Mouse (Mus musculus) hindbrain, embryonic 16.5 days (tissue): ENCODE results near the gene Gm11554. TPM values are rescaled to one million over a fixed set of nuclear protein-coding genes. Genes with fewer than 3 reads are reported as not detected.
"Not testable (repeated sequence)": the region's sequence is repeated elsewhere in the genome, so short reads cannot be mapped to it uniquely, and the experiment has no call there.

Experiments
- ATAC-seq: fragments of 200-750 bp; cut with Nextera tagmentation; 2 replicates; pipeline ENCODE4 v1.8.0; 2017; ENCODE audit warnings: moderate TSS enrichment, moderate library complexity
- H3K27ac ChIP-seq: fragments of 300-500 bp; sonication (generic); 2 replicates; pipeline ENCODE4 v1.5.1; 2014; ENCODE audit warnings: low read depth, mild to moderate bottlenecking, control low read depth, low read length, moderate library complexity
- H3K27me3 ChIP-seq: fragments of 300-500 bp; sonication (generic); replicated peaks from 2 replicates; pipeline ENCODE4 v1.6.1; 2014; ENCODE audit warnings: low read length; ENCODE audit not compliant: control insufficient read depth, insufficient read depth
- H3K36me3 ChIP-seq: fragments of 300-500 bp; sonication (generic); 2 replicates; pipeline ENCODE4 v1.6.1; 2014; ENCODE audit warnings: mild to moderate bottlenecking, low read length, moderate library complexity, mixed read lengths; ENCODE audit not compliant: control insufficient read depth, insufficient read depth
- H3K4me1 ChIP-seq: fragments of 300-500 bp; sonication (generic); 2 replicates; pipeline ENCODE4 v1.6.1; 2014; ENCODE audit warnings: low read depth, low read length; ENCODE audit not compliant: control insufficient read depth, insufficient read depth
- H3K4me2 ChIP-seq: fragments of 300-500 bp; sonication (generic); 2 replicates; pipeline ENCODE4 v1.6.1; 2014; ENCODE audit warnings: mild to moderate bottlenecking, low read length, control low read depth, moderate library complexity
- H3K4me3 ChIP-seq: fragments of 300-500 bp; sonication (generic); 2 replicates; pipeline ENCODE4 v1.5.1; 2014; ENCODE audit warnings: mild to moderate bottlenecking, low read length, control low read depth, moderate library complexity
- H3K9ac ChIP-seq: fragments of 300-500 bp; sonication (generic); 2 replicates; pipeline ENCODE4 v1.6.1; 2014; ENCODE audit warnings: low read depth, mild to moderate bottlenecking, control low read depth, low read length, moderate library complexity
- H3K9me3 ChIP-seq: fragments of 300-500 bp; sonication (generic); 2 replicates; pipeline ENCODE4 v1.6.1; 2014; ENCODE audit warnings: mild to moderate bottlenecking, low read length, moderate library complexity; ENCODE audit not compliant: control insufficient read depth
- WGBS: fragments of 180-500 bp; shearing (Covaris S2); extraction: QIAGEN DNeasy Blood & Tissue Kit; methylation state at CpG from one replicate; pipeline ENCODE4 v1.1.7; 2014; 5-methylcytosine and 5-hydroxymethylcytosine counted together
- polyA plus RNA-seq: library from polyadenylated mRNA; unstranded; fragments of >200 nt; fragmentation: Nextera tagmentation; extraction: Ambion mirVana; gene quantifications from 2 replicates; pipeline ENCODE4 v1.2.1, GENCODE M21; 2015

The Gm11554 gene
- polyA plus RNA-seq, 1 experiment from 2014 or later: not detected

- no peak within 1 kb of the TSS for H3K9ac ChIP-seq
- H3K36me3 ChIP-seq: no peaks in the 10 kb centered on the region
- WGBS: 98% methylated on average over 2 of the region's 2 CpGs
- H3K4me3 ChIP-seq: no peak within 1 kb of the TSS
- H3K27ac ChIP-seq: no peak within 1 kb of the TSS
- no peak within 1 kb of the TSS for H3K4me2 ChIP-seq
- no peak for ATAC-seq
- no peaks in the 10 kb centered on the region for H3K27me3 ChIP-seq
- H3K4me1 ChIP-seq: no peaks in the 10 kb centered on the region; the same call in 1 of the 2 replicates
- no peaks in the 10 kb centered on the region for H3K9me3 ChIP-seq
These were observed 23.6 kb downstream of the Gm11554 start, which contains the start of gene Krtap4-8 for GRCm38 (mm10) chr11:99780604-99781003. TSS of gene Krtap4-8 (minus strand) at chr11:99780704.

GRCm38 (mm10) chr11:99778401-99778800, 25.8 kb downstream of the Gm11554 start:
- no peak overlapping the region for H3K4me3 ChIP-seq
- H3K9ac ChIP-seq: no peak overlapping the region
- no peak for ATAC-seq
- no peaks in the 10 kb centered on the region for H3K9me3 ChIP-seq
- no peaks in the 10 kb centered on the region for H3K27me3 ChIP-seq
- no peak overlapping the region for H3K4me2 ChIP-seq
- H3K27ac ChIP-seq: no peak overlapping the region
- no peaks in the 10 kb centered on the region; the same call in 1 of the 2 replicates for H3K4me1 ChIP-seq
- no peaks in the 10 kb centered on the region for H3K36me3 ChIP-seq
- WGBS: 42% methylated on average over 7 of the region's 7 CpGs

- H3K9ac ChIP-seq, ATAC-seq, H3K4me3 ChIP-seq, H3K9me3 ChIP-seq, H3K36me3 ChIP-seq, H3K27me3 ChIP-seq, H3K27ac ChIP-seq, H3K4me1 ChIP-seq, H3K4me2 ChIP-seq: not testable (repeated sequence)
These were observed 31.4 kb downstream of the Gm11554 start, which contains the start of gene Gm11595 for GRCm38 (mm10) chr11:99772813-99773212. TSS of gene Gm11595 (minus strand) at chr11:99772913.

GRCm38 (mm10) chr11:99768410-99768809, 35.8 kb downstream of the Gm11554 start:
- Histone ChIP-seq H3K27ac (no peak overlapping the region), H3K9ac (no peak overlapping the region), H3K4me1 (no peaks in the 10 kb centered on the region), H3K4me3 (no peak overlapping the region), H3K36me3 (no peaks in the 10 kb centered on the region), H3K9me3 (no peaks in the 10 kb centered on the region), H3K4me2 (no peak overlapping the region), H3K27me3 (no peaks in the 10 kb centered on the region)
- no peak for ATAC-seq
- 78% methylated on average over 2 of the region's 2 CpGs for WGBS

- Histone ChIP-seq H3K27ac (no peak overlapping the region), H3K9ac (no peak overlapping the region), H3K27me3 (no peaks in the 10 kb centered on the region), H3K4me1 (no peaks in the 10 kb centered on the region), H3K4me2 (no peak overlapping the region), H3K36me3 (no peaks in the 10 kb centered on the region), H3K9me3 (no peaks in the 10 kb centered on the region), H3K4me3 (no peak overlapping the region)
- 100% methylated on average over 1 of the region's 1 CpGs for WGBS
- no peak for ATAC-seq
These were observed 45.4 kb downstream of the Gm11554 start for GRCm38 (mm10) chr11:99758877-99759276.

Other genes starting within 250 kb of the Gm11554 start
- gene Krtap3-2, start 247.6 kb downstream of the Gm11554 start, polyA plus RNA-seq: not detected in 2 replicates
- not detected in 2 replicates for gene Gm11939, start 245.0 kb downstream of the Gm11554 start, polyA plus RNA-seq
- gene Krtap3-1, start 237.8 kb downstream of the Gm11554 start, polyA plus RNA-seq: not detected in 2 replicates
- gene Krtap1-5, start 223.4 kb downstream of the Gm11554 start, polyA plus RNA-seq: not detected in 2 replicates
- gene Krtap1-4, start 220.8 kb downstream of the Gm11554 start, polyA plus RNA-seq: not detected in 2 replicates
- not detected in 2 replicates for gene Krtap1-3, start 213.1 kb downstream of the Gm11554 start, polyA plus RNA-seq
- not detected in 2 replicates for gene Krtap9-3, start 206.3 kb downstream of the Gm11554 start, polyA plus RNA-seq
- gene Gm11938, start 201.1 kb downstream of the Gm11554 start, polyA plus RNA-seq: not detected in 2 replicates
- not detected in 2 replicates for gene Gm11937, start 194.3 kb downstream of the Gm11554 start, polyA plus RNA-seq
- not detected in 2 replicates for gene Krtap2-4, start 189.6 kb downstream of the Gm11554 start, polyA plus RNA-seq
- gene Gm11562, start 184.0 kb downstream of the Gm11554 start, polyA plus RNA-seq: not detected in 2 replicates
- gene Krtap4-1, start 176.2 kb downstream of the Gm11554 start, polyA plus RNA-seq: not detected in 2 replicates
- gene Krtap4-2, start 169.4 kb downstream of the Gm11554 start, polyA plus RNA-seq: not detected in 2 replicates
- not detected in 2 replicates for gene Krtap4-7, start 160.4 kb downstream of the Gm11554 start, polyA plus RNA-seq
- gene Gm11555, start 154.2 kb downstream of the Gm11554 start, polyA plus RNA-seq: not detected in 2 replicates
- gene Gm11563, start 145.5 kb downstream of the Gm11554 start, polyA plus RNA-seq: not detected in 2 replicates
- gene Krtap4-6, start 138.5 kb downstream of the Gm11554 start, polyA plus RNA-seq: not detected in 2 replicates
- not detected in 2 replicates for gene Gm14190, start 113.7 kb downstream of the Gm11554 start, polyA plus RNA-seq
- not detected in 2 replicates for gene Gm14180, start 70.2 kb downstream of the Gm11554 start, polyA plus RNA-seq
- gene Gm11595, start 31.5 kb downstream of the Gm11554 start, polyA plus RNA-seq: not detected in 2 replicates
- gene Krtap4-8, start 23.7 kb downstream of the Gm11554 start, polyA plus RNA-seq: not detected in 2 replicates
- not detected in 2 replicates for gene Krtap4-9, start 19.2 kb downstream of the Gm11554 start, polyA plus RNA-seq
- gene Gm11596, start 11.0 kb downstream of the Gm11554 start, polyA plus RNA-seq: not detected in 2 replicates
- not detected in 2 replicates for gene Gm11569, start 5.5 kb downstream of the Gm11554 start, polyA plus RNA-seq
- gene Krtap4-13, start 5.4 kb upstream of the Gm11554 start, polyA plus RNA-seq: not detected in 2 replicates
- gene Gm11564, start 11.2 kb upstream of the Gm11554 start, polyA plus RNA-seq: not detected in 2 replicates
- gene 2300003K06Rik, start 33.6 kb upstream of the Gm11554 start, polyA plus RNA-seq: not detected in 2 replicates
- not detected in 2 replicates for gene Krtap4-16, start 47.2 kb upstream of the Gm11554 start, polyA plus RNA-seq
- not detected in 2 replicates for gene Gm11568, start 53.5 kb upstream of the Gm11554 start, polyA plus RNA-seq
- gene Gm11559, start 60.0 kb upstream of the Gm11554 start, polyA plus RNA-seq: not detected in 2 replicates
- gene Krtap9-1, start 68.9 kb upstream of the Gm11554 start, polyA plus RNA-seq: not detected in 2 replicates
- not detected in 2 replicates for gene Gm11567, start 74.7 kb upstream of the Gm11554 start, polyA plus RNA-seq
- not detected in 2 replicates for gene Krtap31-1, start 103.5 kb upstream of the Gm11554 start, polyA plus RNA-seq
- gene Gm11565, start 110.3 kb upstream of the Gm11554 start, polyA plus RNA-seq: not detected in 2 replicates
- not detected in 2 replicates for gene Krtap31-2, start 131.8 kb upstream of the Gm11554 start, polyA plus RNA-seq
- not detected in 2 replicates for gene Krtap9-5, start 144.0 kb upstream of the Gm11554 start, polyA plus RNA-seq
- gene Krtap29-1, start 174.6 kb upstream of the Gm11554 start, polyA plus RNA-seq: not detected in 2 replicates
- gene Krtap16-1, start 182.2 kb upstream of the Gm11554 start, polyA plus RNA-seq: 0.15 TPM in 1 of 2 replicates, not detected in the other
- 1.1 and 1.7 TPM in 2 replicates for gene Krtap17-1, start 189.5 kb upstream of the Gm11554 start, polyA plus RNA-seq
- gene Krt33a, start 211.8 kb upstream of the Gm11554 start, polyA plus RNA-seq: not detected in 2 replicates
- 0.12 and 0.13 TPM in 2 replicates for gene Krt33b, start 225.4 kb upstream of the Gm11554 start, polyA plus RNA-seq
- not detected in 2 replicates for gene Krt34, start 237.1 kb upstream of the Gm11554 start, polyA plus RNA-seq
- gene Krt31, start 246.1 kb upstream of the Gm11554 start, polyA plus RNA-seq: not detected in 2 replicates